Mouse (Mus musculus): ENCODE measurements around the gene Aip.

Gene Aip

DNA sequence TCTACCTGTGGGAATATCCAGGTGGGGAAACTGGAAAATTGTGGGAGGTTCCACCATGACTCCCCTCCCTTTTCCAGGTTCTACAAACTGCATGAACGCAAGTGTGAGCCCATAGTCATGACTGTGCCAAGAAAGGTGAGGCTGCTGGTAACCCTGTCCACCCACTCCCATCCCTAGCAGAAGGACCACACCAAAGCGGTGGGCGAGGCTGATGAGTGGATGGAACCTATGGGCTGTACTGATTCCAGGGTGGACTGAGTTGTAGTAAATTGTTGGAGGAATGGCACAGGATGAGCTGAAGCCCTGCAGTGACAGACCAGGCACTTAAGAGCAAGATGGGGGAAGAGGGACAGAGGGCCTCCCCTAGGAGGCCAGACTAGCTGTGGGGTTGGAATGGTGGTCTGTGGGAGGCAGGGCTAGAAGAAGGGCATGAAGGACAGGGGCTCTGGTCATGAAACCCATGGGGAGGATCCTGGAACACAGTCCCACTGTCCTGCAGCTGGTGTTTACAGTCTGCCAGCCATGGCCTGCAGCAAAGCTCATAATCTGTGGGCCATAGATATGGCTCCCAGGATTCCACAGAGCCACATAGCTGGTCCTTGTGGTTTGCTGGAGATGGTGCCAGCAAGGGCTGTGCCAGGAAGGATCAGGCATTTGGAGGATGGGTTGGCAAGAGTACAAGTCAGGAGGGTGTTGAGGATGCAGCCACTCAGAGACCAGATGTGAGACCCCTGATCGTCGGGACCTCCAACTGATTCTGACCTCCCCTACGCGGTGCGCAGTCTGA lies 27.0 kb upstream of the Aip start:
- in situ Hi-C loops (cut with MboI; ENCODE audit: unreplicated experiment in 2 of 2): no loop called here

DNA sequence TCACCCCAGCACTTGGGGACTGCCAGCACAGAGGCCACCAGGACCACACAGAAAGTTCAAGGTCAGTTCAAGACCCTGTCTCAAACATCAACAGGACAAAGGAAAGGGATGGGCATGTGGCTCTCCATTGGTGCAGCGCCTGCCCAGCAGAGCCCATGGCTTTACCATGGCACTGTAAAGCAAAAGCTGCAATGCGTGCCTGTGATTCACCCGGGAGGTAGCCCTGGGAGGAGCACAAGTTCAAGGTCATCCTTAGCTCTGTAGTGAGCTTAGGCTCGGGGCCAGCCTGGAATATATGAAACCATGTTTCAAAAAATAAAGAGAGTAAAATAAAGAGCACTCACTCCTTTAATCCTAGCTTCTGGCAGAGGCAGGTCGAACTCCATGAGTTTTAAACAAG lies 26.2 kb upstream of the Aip start:
- in situ Hi-C loops (cut with MboI; ENCODE audit: unreplicated experiment in 2 of 2): no loop called here

DNA sequence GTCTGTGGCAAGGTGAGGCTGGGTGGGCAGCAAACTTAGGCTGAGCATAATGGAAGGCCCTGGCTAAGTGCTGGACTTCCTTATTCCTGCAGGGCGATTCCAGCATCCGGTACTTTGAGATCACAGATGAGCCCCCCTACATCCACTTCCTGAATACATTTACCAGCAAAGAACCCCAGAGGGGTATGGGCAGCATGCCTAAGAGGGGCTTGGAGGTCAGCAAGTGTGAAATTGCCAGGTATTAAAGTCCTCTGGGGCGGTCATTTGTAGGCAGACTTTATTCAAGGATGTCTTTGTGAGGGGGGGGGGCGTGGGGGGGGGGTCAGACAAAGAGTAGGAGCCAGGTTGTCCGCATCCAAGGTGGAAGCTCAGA lies 25.8 kb upstream of the Aip start:
- in situ Hi-C loops (cut with MboI; ENCODE audit: unreplicated experiment in 2 of 2): no loop called here

DNA sequence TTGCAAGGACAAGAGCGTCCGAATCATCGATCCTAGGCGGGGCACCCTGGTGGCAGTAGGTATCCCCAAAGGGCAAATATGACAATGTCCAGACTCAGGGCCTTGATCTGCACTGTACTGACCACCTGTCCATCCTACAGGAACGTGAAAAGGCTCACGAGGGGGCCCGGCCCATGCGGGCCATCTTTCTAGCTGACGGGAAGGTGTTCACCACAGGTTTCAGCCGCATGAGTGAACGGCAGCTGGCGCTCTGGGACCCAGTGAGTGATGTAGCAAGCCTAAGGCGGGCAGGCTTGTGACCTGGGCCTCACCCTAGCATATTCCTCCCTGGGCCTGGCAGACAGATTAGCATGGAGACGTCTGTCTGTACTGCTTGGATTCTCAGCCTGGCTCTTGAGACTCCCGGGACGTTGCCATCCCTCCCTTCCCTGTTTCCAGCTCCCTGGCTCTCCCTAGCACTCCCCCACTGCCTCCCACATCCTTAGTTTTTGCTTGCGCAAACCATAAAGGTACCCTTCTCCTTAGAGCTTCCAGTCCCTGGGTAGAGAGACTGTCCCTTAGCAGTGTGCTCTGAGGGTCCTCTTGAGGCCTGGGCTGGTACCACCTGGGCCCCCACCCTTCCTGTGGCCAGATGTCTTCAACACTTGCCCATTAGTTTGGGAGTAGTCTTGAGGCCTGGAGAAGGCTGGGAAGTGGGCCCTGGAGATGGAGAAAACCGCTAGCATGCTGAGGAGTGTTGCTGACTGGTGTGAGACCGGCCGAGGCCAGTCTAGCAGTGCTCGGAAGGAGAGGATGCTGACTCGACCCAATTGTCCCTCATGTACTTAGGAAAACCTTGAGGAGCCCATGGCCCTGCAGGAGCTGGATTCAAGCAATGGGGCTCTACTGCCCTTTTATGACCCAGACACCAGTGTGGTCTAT lies 25.2 kb upstream of the Aip start:
- in situ Hi-C loops (cut with MboI; ENCODE audit: unreplicated experiment in 2 of 2): no loop called here

DNA sequence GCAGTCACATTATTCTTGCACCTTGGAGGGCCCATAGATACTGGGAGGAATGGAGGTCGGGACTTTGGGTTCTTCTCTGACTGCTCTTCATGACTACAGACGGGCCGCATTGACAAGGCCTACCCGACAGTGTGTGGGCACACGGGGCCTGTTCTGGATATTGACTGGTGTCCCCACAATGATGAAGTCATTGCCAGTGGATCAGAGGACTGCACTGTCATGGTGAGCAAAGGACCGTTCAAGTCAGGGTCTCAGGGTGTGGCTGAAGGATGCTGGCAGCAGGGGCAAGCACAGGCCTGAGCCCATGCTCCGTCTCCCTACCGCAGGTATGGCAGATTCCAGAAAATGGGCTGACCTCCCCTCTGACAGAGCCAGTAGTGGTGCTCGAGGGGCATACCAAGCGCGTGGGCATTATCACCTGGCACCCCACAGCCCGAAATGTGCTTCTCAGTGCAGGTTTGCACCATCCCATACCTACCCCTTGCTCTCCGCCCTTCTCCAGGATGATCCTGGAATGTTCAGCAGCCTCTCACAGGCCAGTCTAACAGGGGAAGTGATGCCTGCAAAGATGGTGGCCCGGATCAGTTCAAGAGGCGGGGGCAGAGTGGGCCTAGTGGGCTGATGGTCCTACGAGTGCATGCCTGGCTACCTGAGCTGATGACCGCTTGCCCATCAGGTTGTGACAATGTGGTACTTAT lies 24.3 kb upstream of the Aip start:
- in situ Hi-C loops (cut with MboI; ENCODE audit: unreplicated experiment in 2 of 2): no loop called here

DNA sequence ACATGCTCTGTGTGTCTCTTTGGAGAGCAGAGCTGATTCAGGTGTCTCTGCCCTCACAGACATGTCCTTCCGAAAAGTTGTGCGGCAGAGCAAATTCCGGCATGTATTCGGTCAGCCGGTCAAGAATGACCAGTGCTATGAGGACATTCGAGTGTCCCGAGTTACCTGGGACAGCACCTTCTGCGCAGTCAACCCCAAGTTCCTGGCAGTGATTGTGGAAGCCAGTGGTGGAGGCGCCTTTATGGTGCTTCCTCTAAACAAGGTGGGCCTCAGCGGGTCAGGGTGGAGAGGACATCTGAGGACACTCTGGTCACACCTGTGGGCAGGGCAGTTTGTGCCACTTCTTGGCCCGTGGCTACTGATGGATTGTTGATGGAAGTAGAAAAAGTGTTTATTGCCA lies 23.6 kb upstream of the Aip start:
- in situ Hi-C loops (cut with MboI; ENCODE audit: unreplicated experiment in 2 of 2): no loop called here

DNA sequence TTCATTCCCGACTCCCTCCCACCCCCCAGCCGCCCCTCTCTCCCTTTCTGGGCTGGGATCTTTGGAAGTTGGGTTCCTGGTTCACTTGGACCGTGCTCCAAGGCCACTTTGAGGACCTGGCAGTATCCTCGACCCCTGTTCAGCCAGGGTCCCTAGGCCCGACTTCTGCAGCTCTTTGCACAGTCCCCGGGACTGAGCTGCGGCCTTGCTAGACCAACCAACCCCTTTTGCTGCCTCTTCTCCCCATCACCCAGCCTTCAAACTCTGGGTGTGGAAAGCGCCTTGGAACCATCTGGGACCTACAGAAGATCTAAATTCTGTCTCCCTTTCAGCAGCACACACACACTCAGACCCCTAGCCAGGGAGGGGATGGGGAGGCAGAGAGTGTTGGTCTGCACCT lies 23.2 kb upstream of the Aip start:
- in situ Hi-C loops (cut with MboI; ENCODE audit: unreplicated experiment in 2 of 2): no loop called here

DNA sequence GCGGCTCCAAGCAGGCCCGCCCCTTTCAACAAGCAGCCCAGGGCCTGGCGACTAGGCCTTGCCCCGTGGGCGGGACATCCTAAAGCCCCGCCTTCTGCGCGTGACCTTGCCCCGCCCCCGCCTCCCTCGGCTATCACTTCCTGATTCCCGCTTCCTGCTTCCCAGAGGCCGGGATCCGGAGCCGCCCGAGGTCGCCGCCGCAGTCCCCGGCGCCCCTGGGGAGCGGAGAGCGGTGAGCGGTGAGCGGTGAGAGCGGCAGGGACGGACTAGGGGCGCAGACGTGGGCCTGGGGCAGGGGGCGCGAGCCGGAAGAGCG lies 22.8 kb upstream of the Aip start, which contains the start of gene Coro1b:
Coro1b (plus strand) TSS at position 129 of the 316 bp plus-strand sequence.
- in situ Hi-C loops (cut with MboI; ENCODE audit: unreplicated experiment in 2 of 2): no loop called here

DNA sequence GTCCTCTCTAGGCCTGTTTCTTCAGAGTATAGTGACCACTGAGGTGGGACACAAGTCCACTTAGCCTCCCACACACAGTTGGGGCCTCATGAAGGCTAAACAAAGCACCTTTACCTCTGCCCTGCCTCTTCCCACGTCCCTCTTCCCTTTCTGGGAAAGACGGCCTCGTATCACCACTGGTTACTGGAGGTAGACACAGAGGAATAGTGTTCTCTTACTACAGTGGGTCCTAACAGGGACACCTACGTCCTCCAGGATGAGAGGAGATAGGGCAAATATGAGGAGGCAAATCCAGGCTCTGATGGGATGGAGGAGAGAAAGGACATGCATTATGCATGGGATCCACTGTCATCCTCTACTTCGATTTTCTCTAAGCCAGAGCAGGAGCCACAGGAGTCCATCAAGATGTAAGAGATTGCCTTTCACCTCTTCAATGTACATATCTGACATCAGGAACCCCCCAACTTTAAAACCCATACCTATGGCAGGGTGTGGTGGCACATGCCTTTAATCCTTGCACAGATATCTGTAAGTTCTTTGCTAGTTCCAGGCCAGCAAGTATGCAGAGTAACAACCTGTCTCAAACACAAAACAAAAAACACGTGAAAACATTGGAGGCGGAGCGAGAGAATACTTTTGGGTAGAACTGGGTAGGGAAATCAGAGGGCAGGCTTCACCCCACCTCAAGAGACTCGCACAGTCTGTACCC lies 22.3 kb upstream of the Aip start:
- in situ Hi-C loops (cut with MboI; ENCODE audit: unreplicated experiment in 2 of 2): no loop called here

DNA sequence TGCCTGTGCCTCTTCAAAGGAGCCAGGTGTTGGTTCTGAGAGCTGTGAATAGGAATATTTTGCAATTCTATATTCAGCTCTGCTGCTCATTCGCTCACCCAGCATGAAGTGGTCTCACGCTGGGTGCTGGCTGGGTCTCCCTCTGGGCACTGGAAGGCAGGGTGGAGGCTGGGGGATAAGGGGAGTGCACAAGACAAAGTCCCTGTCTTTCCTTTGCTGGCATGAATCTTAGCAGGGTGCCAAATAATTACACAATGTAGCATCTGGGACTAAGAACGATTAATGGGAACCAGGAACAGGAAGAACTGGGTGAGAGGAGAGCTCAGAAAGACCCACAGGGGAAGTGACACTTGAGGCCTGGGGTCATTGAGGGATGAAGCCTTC lies 21.4 kb upstream of the Aip start:
- in situ Hi-C loops (cut with MboI; ENCODE audit: unreplicated experiment in 2 of 2): no loop called here

DNA sequence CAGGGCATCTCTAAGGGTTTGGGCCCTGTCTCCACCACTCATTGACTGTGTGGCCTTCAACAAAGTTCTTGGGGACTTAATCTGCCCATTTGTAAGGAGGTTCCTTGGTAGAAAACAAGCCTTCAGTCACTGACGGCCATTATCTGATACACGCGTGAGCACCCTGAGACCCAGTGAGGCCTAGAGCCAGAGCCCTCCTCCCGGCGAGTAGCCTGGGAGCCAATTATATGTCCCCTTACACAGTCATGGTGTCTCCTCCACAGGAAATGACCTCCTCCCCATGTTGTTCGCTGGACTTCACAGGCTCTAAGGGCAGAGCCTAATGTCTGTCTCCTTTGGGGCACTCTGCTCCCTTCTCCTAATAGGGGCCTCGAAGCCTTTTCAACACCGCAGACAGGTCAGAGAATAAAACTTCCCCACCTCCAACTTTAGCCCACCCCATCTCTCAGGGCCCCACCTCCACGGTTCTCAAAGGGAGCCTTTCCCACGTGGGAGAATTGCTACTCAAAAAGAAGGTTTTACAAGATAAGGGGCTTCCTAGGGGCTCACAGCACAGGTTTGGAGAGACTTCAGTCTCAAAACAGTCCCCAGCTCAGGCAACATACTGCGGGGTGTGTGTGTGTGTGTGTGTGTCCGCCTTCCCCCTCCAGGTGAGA lies 20.8 kb upstream of the Aip start:
- in situ Hi-C loops (cut with MboI; ENCODE audit: unreplicated experiment in 2 of 2): no loop called here

DNA sequence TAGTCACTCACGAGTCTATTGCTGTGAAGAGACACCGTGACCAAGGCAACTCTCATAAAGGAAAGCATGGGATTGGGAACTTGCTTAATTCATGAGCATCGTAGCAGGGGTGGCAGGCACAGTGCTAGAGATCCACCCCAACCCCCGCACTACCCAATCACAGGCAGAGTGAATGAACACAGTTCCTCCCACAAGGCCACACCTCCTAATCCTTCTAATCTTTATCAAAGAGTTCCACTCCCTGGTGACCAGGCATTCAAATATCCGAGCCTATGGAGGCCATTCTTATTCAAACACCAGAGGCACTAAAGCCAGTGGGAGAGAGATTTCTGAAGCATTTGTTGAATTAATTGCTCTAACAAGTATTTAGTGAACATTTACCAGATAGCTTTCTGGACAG lies 20.3 kb upstream of the Aip start:
- in situ Hi-C loops (cut with MboI; ENCODE audit: unreplicated experiment in 2 of 2): no loop called here

DNA sequence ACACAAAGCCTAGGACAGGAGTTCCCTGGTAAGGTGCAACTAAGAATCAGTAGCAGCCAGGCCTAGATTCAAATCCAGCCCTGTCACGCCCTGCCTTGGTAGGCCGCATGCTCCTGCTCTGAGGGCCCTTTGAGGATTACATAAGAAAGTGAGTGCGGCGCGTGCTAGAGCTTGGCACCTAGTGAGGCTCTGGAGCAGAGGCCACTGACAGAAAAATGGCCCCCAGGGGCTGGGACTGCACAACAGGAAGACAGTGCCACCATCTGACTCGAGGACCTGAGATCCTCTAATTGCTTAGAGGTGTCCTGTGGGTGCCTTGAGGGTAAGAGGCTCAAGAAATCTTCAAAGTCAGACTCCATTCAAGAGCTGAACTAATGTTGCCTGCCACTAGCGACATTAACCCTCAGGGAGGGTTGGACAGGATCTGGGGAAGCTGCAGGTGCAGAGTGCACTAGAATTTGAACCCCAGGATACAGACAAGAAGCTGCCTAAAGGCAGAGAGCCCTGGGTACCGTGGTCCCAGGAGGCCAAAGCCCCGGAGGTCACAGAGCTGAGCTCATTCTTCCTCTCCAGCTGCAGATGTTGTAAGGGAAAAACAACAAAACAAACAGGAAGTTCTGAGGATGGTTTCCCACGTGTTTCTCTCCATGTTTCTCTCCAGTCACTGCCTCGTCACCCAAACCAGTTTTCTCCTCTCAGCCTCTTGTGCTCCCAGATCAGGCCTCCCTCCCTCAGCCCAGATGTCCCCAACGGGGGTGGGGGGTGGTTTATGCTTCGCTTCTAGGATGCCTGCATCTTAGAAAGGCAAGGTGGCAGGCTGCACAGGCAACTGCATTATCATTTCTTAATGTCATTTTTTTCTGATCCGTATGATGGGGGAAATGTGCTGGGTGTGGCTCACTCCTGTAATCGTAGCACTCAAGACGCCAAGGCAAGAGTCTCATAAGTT lies 19.2 kb upstream of the Aip start:
- in situ Hi-C loops (cut with MboI; ENCODE audit: unreplicated experiment in 2 of 2): no loop called here

DNA sequence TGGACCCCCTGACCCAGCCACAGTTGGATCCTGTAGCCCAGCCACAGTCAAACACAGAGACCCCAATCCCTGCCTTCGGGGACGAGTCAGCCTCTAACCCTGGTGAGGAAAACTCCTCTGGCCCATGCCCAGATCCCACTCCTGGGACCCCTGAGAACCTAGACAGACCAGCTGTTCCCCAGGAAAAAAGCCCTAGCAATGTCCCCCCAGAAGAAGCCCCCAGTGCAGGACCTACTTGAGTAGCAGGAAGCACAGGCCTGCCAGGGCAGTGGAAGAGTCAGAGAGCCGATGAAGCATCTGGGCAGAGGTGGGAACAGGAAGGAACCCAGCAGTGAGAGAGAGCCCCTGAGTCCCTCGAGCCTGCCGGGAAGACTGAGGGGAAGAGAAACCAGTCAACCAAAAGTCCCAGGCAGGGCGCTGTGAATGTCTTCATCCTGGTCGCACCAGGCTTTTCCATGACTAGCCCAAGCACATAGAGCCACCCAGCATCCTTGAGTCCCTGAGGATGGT lies 18.2 kb upstream of the Aip start, which contains the start of gene Cabp4:
Cabp4 (minus strand) TSS at position 275 of the 510 bp plus-strand sequence.
- in situ Hi-C loops (cut with MboI; ENCODE audit: unreplicated experiment in 2 of 2): no loop called here

DNA sequence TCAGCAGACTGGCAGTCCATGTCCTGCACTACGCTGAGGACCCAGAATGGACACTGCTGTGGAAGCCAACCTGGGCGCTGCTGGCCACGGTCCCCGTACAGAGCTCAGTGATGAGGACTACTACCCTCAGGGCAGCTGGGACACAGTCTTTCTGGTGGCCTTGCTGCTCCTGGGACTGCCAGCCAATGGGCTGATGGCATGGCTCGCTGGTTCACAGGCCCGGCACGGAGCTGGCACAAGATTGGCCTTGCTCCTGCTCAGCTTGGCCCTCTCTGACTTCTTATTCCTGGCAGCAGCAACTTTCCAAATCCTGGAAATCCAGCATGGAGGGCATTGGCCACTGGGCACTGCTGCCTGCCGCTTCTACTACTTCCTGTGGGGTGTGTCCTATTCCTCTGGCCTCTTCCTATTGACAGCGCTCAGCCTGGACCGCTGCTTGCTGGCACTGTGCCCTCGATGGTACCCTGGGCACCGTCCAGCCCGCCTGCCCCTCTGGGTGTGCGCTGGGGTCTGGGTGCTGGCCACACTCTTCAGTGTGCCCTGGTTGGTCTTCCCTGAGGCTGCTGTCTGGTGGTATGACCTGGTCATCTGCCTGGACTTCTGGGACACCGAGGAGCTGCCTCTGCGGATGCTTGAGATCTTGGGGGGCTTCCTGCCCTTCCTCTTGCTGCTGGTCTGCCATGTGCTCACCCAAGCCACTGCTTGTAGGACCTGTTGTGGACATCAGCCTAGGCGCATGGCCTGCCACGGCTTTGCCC lies 16.9 kb upstream of the Aip start:
- in situ Hi-C loops (cut with MboI; ENCODE audit: unreplicated experiment in 2 of 2): no loop called here

DNA sequence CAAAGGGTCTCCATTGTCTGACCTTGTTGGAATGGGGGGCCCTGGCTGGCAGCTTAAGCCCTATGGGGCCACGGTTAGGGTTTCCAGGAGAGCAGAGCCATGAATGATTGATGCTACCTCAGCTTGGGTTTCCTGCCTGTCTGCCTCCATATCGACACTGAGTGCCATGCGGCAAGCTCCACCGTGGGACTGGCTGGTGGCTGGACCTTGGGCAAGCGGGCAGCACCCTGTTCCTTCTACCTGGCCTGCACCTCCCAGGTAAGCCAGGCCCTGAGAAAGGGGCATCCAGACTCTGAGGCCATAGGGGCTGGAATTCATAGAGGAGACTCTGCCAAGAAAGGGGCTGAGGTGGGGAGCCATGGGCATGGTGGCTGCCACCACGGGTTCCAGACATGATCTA lies 14.5 kb upstream of the Aip start:
- in situ Hi-C loops (cut with MboI; ENCODE audit: unreplicated experiment in 2 of 2): no loop called here

DNA sequence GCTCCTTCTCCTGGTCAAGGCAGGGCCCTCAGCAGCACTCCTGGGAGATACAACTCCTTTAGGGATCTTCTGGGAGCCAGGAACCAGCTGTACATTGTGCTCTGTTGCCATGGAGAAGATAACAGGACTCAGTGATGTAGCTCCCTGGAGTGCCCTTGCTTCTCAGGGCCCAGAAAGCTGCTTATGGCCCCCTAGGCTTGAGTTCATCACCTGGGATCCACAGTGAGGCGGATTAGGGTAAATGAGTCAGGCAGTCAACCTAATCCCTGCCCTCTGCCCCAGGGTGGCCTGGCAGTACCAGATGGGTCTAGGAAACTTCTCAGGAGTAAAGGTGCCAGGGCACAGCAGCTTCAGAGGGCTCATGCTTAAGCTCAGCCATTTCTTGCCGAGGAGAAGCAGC lies 13.8 kb upstream of the Aip start, which contains the start of gene Gpr152:
Gpr152 (plus strand) TSS at position 342 of the 400 bp plus-strand sequence.
- in situ Hi-C loops (cut with MboI; ENCODE audit: unreplicated experiment in 2 of 2): no loop called here

DNA sequence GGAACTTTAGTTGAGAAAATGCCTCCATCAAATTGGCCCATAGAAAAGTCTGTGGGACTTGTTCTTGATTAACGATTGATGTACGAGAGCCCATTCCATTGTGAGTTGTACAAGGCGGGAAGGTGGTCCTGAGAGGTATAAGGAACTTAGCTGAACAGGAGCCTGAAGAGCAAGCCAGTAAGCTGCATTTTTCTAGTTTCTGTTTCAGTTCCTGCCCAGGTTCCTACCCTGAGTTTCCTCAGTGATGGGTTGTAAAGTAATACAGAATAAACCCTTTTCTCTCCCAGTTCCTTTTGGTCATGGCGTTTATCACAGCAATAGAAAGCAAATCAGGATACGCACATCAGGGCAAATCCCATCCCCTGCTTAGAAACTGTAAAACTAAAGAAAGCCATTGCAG lies 12.3 kb upstream of the Aip start:
- in situ Hi-C loops (cut with MboI; ENCODE audit: unreplicated experiment in 2 of 2): no loop called here

Measured in v-Abl transformed pro-B cells (cell line).